Mouse (Mus musculus): Measurements from ENCODE around the gene Orai3. TPM values are rescaled to one million over a fixed set of nuclear protein-coding genes. Genes with fewer than 3 reads are reported as not detected.
A peak's percentile ranks its signal among the peaks of the same experiment; 100 is the strongest.

Gene Orai3
- polyA plus RNA-seq, 1 experiment from 2014 or later, result 18.6 TPM

GRCm38 (mm10) chr7:127797076-127797845 is 27.6 kb downstream of the Orai3 start:
- no peak for TF ChIP-seq CTCF (IDR thresholded peaks at IDR 0.05; ENCODE audit: low read depth)
- TF ChIP-seq EP300 (optimal IDR thresholded peaks at IDR 0.05), result no peak
- Histone ChIP-seq H3K9me3 (ENCODE audit: control insufficient read depth, low read length) (no peaks in the 10 kb centered on the region), H3K27ac (replicated peaks) (no peak overlapping the region), H3K36me3 (ENCODE audit: control insufficient read depth, insufficient read depth, low read length) (peaks cover 27% of the 10 kb centered on the region), H3K9ac (ENCODE audit: low read length) (no peak overlapping the region), H3K4me3 (ENCODE audit: low read depth, low read length) (no peak overlapping the region), H3K4me1 (replicated peaks; ENCODE audit: control insufficient read depth, insufficient read depth) (peaks cover 3% of the 10 kb centered on the region), H3K4me2 (replicated peaks; ENCODE audit: low read depth) (no peak overlapping the region), H3K27me3 (ENCODE audit: control insufficient read depth, insufficient read depth, low read length) (no peaks in the 10 kb centered on the region)
- 86% methylated on average over 23 of the region's 23 CpGs for WGBS
- ATAC-seq (ENCODE audit: low FRiP score, low TSS enrichment) (no peak), DNase-seq (ENCODE audit: low spot score) (no peak)

GRCm38 (mm10) chr7:127798591-127798990 is 29.0 kb downstream of the Orai3 start:
- Histone ChIP-seq H3K9me3 (ENCODE audit: control insufficient read depth, low read length) (no peaks in the 10 kb centered on the region), H3K9ac (ENCODE audit: low read length) (no peak overlapping the region), H3K27me3 (ENCODE audit: control insufficient read depth, insufficient read depth, low read length) (no peaks in the 10 kb centered on the region), H3K4me1 (replicated peaks; ENCODE audit: control insufficient read depth, insufficient read depth) (peaks cover 3% of the 10 kb centered on the region), H3K36me3 (ENCODE audit: control insufficient read depth, insufficient read depth, low read length) (peaks cover 22% of the 10 kb centered on the region), H3K4me3 (ENCODE audit: low read depth, low read length) (no peak overlapping the region), H3K4me2 (replicated peaks; ENCODE audit: low read depth) (no peak overlapping the region), H3K27ac (replicated peaks) (no peak overlapping the region)
- ATAC-seq (ENCODE audit: low FRiP score, low TSS enrichment) (no peak), DNase-seq (ENCODE audit: low spot score) (no peak)
- 87% methylated on average over 4 of the region's 4 CpGs for WGBS
- TF ChIP-seq CTCF (IDR thresholded peaks at IDR 0.05; ENCODE audit: low read depth), result no peak
- no peak for TF ChIP-seq EP300 (optimal IDR thresholded peaks at IDR 0.05)

GRCm38 (mm10) chr7:127799211-127799610 is 29.6 kb downstream of the Orai3 start:
- no peak for DNase-seq (ENCODE audit: low spot score)
- Histone ChIP-seq H3K4me1 (replicated peaks; ENCODE audit: control insufficient read depth, insufficient read depth) (peaks cover 3% of the 10 kb centered on the region), H3K4me2 (replicated peaks; ENCODE audit: low read depth) (no peak overlapping the region), H3K9me3 (ENCODE audit: control insufficient read depth, low read length) (no peaks in the 10 kb centered on the region), H3K36me3 (ENCODE audit: control insufficient read depth, insufficient read depth, low read length) (peaks cover 22% of the 10 kb centered on the region), H3K4me3 (ENCODE audit: low read depth, low read length) (no peak overlapping the region), H3K27me3 (ENCODE audit: control insufficient read depth, insufficient read depth, low read length) (no peaks in the 10 kb centered on the region), H3K27ac (replicated peaks) (no peak overlapping the region), H3K9ac (ENCODE audit: low read length) (no peak overlapping the region)
- WGBS, result 89% methylated on average over 13 of the region's 13 CpGs
- ATAC-seq (ENCODE audit: low FRiP score, low TSS enrichment), result no peak
- no peak for TF ChIP-seq CTCF (IDR thresholded peaks at IDR 0.05; ENCODE audit: low read depth)
- no peak for TF ChIP-seq EP300 (optimal IDR thresholded peaks at IDR 0.05)

- ATAC-seq (ENCODE audit: low FRiP score, low TSS enrichment) (no peak), DNase-seq (ENCODE audit: low spot score) (no peak)
- H3K9me3 ChIP-seq (ENCODE audit: control insufficient read depth, low read length), result no peaks in the 10 kb centered on the region
- H3K36me3 ChIP-seq (ENCODE audit: control insufficient read depth, insufficient read depth, low read length), result peaks cover 22% of the 10 kb centered on the region
- H3K4me2 ChIP-seq (replicated peaks; ENCODE audit: low read depth), result no peak overlapping the region
- H3K27me3 ChIP-seq (ENCODE audit: control insufficient read depth, insufficient read depth, low read length), result no peaks in the 10 kb centered on the region
- no peak overlapping the region for H3K4me3 ChIP-seq (ENCODE audit: low read depth, low read length)
- H3K27ac ChIP-seq (replicated peaks), result no peak overlapping the region
- TF ChIP-seq CTCF (IDR thresholded peaks at IDR 0.05; ENCODE audit: low read depth) (no peak), EP300 (optimal IDR thresholded peaks at IDR 0.05) (no peak)
- H3K9ac ChIP-seq (ENCODE audit: low read length), result no peak overlapping the region
- WGBS, result 94% methylated on average over 1 of the region's 1 CpGs
- H3K4me1 ChIP-seq (replicated peaks; ENCODE audit: control insufficient read depth, insufficient read depth), result peaks cover 3% of the 10 kb centered on the region
Observed at GRCm38 (mm10) chr7:127799738-127800137, 30.1 kb downstream of the Orai3 start.

- 14% methylated on average over 6 of the region's 6 CpGs for WGBS
- Histone ChIP-seq H3K9ac (ENCODE audit: low read length) (peak within 1 kb of the TSS; percentile 52; the same call in 1 of the 2 replicates), H3K4me2 (replicated peaks; ENCODE audit: low read depth) (peak within 1 kb of the TSS; percentile 51), H3K4me3 (ENCODE audit: low read depth, low read length) (peak within 1 kb of the TSS; percentile 33), H3K9me3 (ENCODE audit: control insufficient read depth, low read length) (no peaks in the 10 kb centered on the region), H3K27ac (replicated peaks) (peak within 1 kb of the TSS; percentile 77), H3K36me3 (ENCODE audit: control insufficient read depth, insufficient read depth, low read length) (peaks cover 20% of the 10 kb centered on the region), H3K4me1 (replicated peaks; ENCODE audit: control insufficient read depth, insufficient read depth) (peaks cover 3% of the 10 kb centered on the region), H3K27me3 (ENCODE audit: control insufficient read depth, insufficient read depth, low read length) (no peaks in the 10 kb centered on the region)
- peak; percentile 91 for ATAC-seq (ENCODE audit: low FRiP score, low TSS enrichment)
- DNase-seq (ENCODE audit: low spot score), result peak; percentile 97
- TF ChIP-seq CTCF (IDR thresholded peaks at IDR 0.05; ENCODE audit: low read depth) (peak; percentile 100), EP300 (optimal IDR thresholded peaks at IDR 0.05) (no peak)
Observed at GRCm38 (mm10) chr7:127800435-127801009, 30.9 kb downstream of the Orai3 start, which contains the start of gene Hsd3b7. Gene Hsd3b7, plus strand, starts transcription at chr7:127800604.

Data from stomach, postnatal 0 days (tissue).